Mouse (Mus musculus) left cerebral cortex, adult 9 months (tissue): ENCODE measurements around the gene Trpm1.

ENCODE experiments used
- DNase-seq, 2 experiments: peaks; one replicate each; pipeline ENCODE4 v3.0.0; 2022; ENCODE audit warnings: low spot score in 2 of 2

The Trpm1 gene

GRCm38 (mm10) chr7:64231996-64232395, 78.4 kb downstream of the Trpm1 start:
- no peak for DNase-seq

- DNase-seq: no peak
These were observed 80.7 kb downstream of the Trpm1 start for GRCm38 (mm10) chr7:64234310-64234820.

DNA sequence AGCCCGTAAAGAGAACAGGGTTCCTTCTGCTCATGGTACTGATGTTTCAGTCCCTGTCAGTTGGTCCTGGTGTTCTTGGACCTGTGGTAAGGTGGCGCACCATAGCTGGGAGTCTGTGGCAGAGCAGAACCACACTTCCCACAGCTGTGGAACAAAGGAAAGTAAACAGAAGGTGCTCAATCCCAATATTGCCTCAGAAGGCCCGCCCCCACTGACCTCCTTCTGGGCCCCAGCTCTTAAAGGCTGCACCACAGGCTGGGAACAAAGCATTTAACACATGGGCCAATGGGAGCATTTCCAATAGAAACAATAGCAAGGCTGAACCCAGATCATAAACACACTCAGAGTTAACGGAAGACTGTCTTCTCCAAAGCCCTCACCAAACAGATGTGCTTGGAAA, 82.9 kb downstream of the Trpm1 start:
- no peak for DNase-seq

- DNase-seq: no peak
These were observed 84.1 kb downstream of the Trpm1 start for GRCm38 (mm10) chr7:64237747-64238146.

- DNase-seq: no peak
These were observed 84.9 kb downstream of the Trpm1 start for GRCm38 (mm10) chr7:64238410-64239086.

GRCm38 (mm10) chr7:64239138-64239805, 85.6 kb downstream of the Trpm1 start:
- DNase-seq: no peak

DNA sequence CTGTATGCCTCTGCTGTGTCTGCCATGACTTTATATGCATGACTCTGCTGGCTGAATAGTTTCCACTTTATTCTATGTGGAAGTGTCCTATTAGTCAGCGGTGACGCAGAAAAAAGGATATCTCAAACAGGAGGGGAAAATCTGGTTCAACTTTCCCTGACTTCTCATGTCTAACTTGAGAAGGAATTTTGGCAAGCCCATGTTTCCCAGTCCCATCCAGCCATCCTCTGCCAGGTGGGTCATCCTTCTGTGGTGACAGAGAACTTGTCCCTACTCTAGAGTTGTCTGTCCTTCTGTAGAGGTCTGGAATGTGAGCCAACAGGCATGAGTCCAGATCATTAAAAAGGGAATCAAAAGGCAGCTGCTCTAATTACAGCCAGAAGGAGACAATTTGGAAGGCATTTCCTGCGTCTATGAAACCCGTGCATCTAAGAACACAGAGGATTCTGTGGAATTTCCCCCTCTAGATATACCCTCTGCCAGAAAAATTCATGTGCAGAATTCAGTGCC, 86.2 kb downstream of the Trpm1 start:
- DNase-seq: no peak

DNA sequence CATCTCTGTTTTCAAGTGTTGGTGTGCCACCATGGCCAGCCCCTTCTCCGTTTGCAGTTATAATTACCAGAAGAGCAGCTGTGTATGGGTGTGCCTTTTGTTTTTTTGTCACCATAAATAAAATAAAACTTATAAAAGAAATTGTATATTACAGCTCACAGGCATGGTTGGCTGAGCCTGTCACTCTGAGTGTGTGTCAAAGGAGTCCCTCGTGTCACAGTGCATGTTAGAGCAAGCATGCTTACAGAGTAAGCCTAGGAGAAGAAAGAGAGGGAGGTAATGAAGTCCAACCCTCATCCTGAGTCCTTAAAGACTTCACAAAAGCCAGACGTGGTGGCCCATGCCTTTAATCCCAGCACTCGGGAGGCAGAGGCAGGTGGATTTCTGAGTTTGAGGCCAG, 88.8 kb downstream of the Trpm1 start:
- no peak for DNase-seq

DNA sequence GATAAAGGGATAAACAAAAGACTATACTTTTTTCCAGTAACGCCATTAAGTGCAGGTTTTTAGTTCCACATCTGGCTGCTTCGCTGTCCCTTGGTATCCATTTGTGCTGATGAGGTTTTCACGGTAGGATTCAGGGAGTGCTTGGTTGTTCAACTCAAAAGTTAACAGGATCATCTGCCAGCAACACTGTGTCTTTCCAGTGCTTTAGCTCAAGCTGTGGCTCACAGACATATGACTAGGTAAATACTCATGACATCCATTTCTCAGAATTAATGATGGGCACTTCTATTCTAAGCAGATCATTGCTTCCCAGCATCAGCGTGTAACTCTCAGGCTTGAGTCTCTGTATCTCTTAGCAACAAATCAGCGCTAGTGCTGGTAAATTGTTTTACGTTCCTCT, 90.7 kb downstream of the Trpm1 start:
- DNase-seq: no peak

GRCm38 (mm10) chr7:64246713-64247112, 93.1 kb downstream of the Trpm1 start:
- no peak for DNase-seq

GRCm38 (mm10) chr7:64248352-64248751, 94.7 kb downstream of the Trpm1 start:
- DNase-seq: no peak

DNA sequence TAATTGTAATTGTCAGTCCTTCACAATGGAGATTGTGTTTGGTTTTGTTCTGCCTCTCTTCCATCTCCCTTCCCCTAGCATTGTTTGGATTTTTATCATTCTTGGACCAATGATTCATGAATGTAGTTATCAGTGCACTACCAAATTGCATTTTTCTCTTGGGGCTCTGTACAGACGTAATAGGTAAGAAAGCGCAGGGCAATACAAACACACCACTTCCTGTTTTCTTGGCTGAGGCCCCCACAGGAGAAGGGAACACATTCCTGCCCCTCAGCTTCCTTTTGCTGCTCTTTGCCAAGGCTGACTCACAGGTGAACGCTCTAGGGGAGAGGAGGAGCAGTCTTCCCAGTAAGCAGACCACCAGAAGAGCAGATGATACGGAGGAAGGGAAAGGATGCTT, 96.1 kb downstream of the Trpm1 start:
- no peak for DNase-seq

GRCm38 (mm10) chr7:64250417-64250816, 96.8 kb downstream of the Trpm1 start:
- DNase-seq: no peak

DNA sequence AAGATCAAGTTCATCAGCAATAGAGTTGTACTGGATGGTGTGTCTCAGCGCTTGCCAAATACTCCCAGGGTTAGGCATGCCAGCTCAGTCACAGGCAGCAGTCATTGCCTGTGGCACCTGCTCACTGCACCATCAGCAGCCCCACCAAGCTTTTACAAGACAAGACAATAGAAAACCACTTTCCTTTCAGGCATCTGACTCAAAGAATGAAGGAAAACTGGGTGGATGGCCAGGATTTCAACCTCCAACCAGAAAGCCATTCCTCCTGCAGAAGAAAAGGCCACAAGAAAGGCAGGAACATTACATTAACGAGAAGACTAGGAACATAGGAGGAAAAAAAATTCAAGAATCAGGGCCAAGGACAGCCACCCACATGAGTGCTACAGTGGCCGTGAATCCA, 100.1 kb downstream of the Trpm1 start:
- DNase-seq: no peak

DNA sequence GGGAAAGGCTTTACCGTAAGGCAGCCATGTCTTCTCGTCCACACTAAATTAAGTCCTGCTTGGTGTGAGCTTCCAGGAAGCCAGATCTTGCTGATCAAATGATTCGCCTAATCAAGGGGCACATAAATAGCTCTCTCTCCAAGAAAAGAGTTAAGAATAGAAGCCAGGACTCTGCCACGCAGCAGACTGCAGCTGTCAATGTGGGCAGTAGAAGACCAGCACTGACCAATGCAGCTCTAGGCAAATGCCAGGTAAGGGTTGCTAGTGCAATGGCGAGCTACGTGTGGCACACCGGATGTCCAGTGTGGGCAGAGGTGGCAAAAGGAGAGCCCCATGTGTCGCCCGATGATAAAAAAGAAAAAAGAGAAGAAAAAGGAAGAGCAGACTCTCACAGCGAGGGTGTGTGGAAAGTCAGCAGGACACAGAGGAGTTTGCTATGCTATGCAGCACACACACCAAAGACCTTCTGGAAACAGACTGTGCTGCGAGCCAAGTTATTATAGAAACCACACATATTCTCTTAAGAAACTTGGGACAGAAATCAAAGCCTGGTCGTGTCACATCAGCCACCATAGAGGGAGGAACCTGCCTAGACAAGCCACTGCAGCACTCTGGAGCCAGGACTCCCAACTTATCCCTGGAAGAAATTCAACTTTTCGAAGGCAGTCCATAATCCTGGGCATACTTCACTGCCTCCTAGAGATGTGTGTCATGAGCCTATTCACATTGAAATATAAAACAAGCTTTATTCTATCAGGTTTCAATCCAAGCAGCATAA, 112.1 kb downstream of the Trpm1 start:
- no peak for DNase-seq

GRCm38 (mm10) chr7:64266587-64266986, 113.0 kb downstream of the Trpm1 start:
- DNase-seq: no peak

DNA sequence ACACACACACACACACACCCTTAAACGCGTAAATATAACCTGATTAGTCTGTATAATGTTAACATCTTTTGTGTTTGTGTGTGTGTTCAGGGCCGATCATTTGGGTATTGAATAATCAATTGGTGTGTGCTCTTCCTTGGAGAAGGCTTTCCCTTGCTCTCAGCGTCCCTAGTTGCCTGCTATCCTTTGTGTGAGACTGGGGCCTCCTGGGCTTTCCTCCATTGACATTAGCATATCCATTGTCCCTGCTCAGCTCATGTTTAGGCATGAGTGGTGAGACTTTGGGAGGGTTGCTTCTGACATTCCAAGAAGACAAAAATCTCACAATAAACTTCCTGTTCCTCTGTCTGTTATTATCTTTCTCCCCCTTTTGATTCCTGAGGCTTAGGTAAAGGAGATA, 118.3 kb downstream of the Trpm1 start:
- no peak for DNase-seq

DNA sequence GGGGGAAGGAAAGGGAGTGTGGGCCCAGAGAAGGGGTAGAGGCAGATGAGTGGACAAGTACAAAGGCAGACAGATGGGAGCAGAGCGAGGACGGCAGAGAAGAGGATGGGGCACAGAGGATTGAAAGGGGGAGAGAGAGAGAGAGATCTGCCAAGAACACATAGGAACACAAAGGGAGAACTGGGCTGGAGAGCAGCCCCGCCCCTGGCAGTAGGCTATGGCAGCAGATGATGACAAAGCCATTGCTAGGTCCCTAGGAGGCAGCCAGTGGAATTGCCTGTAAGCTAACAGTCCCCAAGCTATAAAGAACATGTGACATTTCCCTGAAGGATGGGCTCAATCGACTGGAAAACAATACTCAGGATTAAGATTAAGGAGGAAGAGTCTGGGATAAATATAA, 121.9 kb downstream of the Trpm1 start:
- no peak for DNase-seq

GRCm38 (mm10) chr7:64276921-64277320, 123.3 kb downstream of the Trpm1 start:
- DNase-seq: no peak

- DNase-seq: no peak
These were observed 124.9 kb downstream of the Trpm1 start for GRCm38 (mm10) chr7:64278526-64278925.

- DNase-seq: no peak
These were observed 125.9 kb downstream of the Trpm1 start for GRCm38 (mm10) chr7:64279548-64279947.

- DNase-seq: no peak
These were observed 132.9 kb downstream of the Trpm1 start for GRCm38 (mm10) chr7:64286566-64286965.
